10 mouse cellular contexts compared by ENCODE assay signal in the genomic region with DNA sequence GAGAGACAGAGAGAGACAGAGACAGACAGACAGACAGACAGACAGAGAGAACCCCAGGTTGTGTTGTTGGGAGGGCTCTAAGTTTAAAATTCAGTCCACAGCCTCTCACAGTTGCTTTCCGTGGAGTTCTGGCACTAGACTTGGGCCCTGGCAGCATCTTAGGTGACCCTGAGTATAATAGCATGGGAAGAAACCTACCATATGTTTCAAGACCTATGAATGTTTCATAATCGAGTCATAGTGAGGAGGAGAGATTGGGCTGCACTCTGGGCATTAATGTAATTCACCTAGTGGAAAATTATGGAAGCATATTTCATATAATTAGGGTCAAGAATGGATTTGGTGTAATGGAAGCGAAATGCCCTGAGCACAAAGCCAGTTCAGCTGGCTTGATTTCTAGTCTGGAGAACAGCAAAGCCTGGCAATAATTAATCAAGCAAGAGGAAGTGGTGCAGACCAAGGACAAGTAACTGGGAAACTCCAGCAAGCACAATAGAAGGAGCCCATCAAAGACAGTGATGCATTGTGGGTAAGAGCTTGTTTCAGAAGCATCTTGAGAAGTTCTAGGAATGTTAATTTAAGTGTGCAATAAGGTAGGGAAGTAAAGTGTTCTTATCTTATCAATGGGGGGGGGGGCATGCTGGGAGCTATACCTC. TPM values are rescaled to one million over a fixed set of nuclear protein-coding genes. Genes with fewer than 3 reads are reported as not detected.
A peak's percentile ranks its signal among the peaks of the same experiment; 100 is the strongest.
DNase-seq lines count a peak whose midpoint lies in the region; ATAC-seq lines count a peak whose summit lies in the region.
"Had no signal": no experiment of that assay in that cellular context is flagged by ENCODE, and none has a peak within 500 bp of the region (broad histone marks: within the 10 kb centered on the region; RNA-seq: fewer than 3 reads in every experiment).

No protein-coding gene starts in this region.

- no peaks in the 10 kb centered on the region for H3K4me1 ChIP-seq in embryonic facial prominence, embryonic 11.5 days (ENCODE audit: control insufficient read depth, insufficient read depth, low read length)
- H3K4me1 ChIP-seq in embryonic facial prominence, embryonic 10.5 days: peaks cover 6% of the 10 kb centered on the region

- no peaks in the 10 kb centered on the region for H3K9me3 ChIP-seq in embryonic facial prominence, embryonic 11.5 days (replicated peaks; ENCODE audit: control insufficient read depth, low read length)
- no peaks in the 10 kb centered on the region for H3K9me3 ChIP-seq in embryonic facial prominence, embryonic 10.5 days
- H3K9me3 ChIP-seq: forebrain, embryonic 15.5 days had no signal

- H3K27me3 ChIP-seq in embryonic facial prominence, embryonic 11.5 days (ENCODE audit: control insufficient read depth, insufficient read depth, low read length): no peaks in the 10 kb centered on the region
- no peaks in the 10 kb centered on the region for H3K27me3 ChIP-seq in embryonic facial prominence, embryonic 10.5 days (replicated peaks; ENCODE audit: low read depth, poor library complexity, severe bottlenecking)
- H3K27me3 ChIP-seq: forebrain, embryonic 15.5 days had no signal

- H3K9ac ChIP-seq in embryonic facial prominence, embryonic 11.5 days (replicated peaks; ENCODE audit: low read length): no peak overlapping the region
- H3K9ac ChIP-seq: forebrain, embryonic 15.5 days had no signal

- ATAC-seq in embryonic facial prominence, embryonic 11.5 days (replicated peaks; ENCODE audit: insufficient number of reproducible peaks, low FRiP score, low TSS enrichment, low read depth): no peak
- ATAC-seq in activated CD4-positive, CD25-positive, alpha-beta regulatory T cell, adult 4 months: no peak
- ATAC-seq: forebrain, embryonic 15.5 days had no signal

- no peak overlapping the region for H3K27ac ChIP-seq in embryonic facial prominence, embryonic 11.5 days (replicated peaks; ENCODE audit: low read depth, low read length)
- no peak overlapping the region for H3K27ac ChIP-seq in embryonic facial prominence, embryonic 10.5 days (replicated peaks)
- H3K27ac ChIP-seq: forebrain, embryonic 15.5 days had no signal

- 69% methylated on average over 3 of the region's 3 CpGs for WGBS in embryonic facial prominence, embryonic 11.5 days
- WGBS in embryonic facial prominence, embryonic 10.5 days: 88% methylated on average over 3 of the region's 3 CpGs

- no peak overlapping the region for H3K4me2 ChIP-seq in embryonic facial prominence, embryonic 11.5 days (ENCODE audit: low read depth, low read length)
- H3K4me2 ChIP-seq: forebrain, embryonic 15.5 days had no signal

- peak; percentile 12 for DNase-seq in embryonic facial prominence, embryonic 11.5 days (ENCODE audit: low spot score)
- no peak for DNase-seq in embryonic facial prominence, embryonic 10.5 days (ENCODE audit: low spot score)
- DNase-seq in layer of hippocampus, adult 11-12 months (ENCODE audit: low spot score): peak; percentile 13
- DNase-seq in layer of hippocampus, adult 9-10 months (ENCODE audit: low spot score): no peak
- peak; percentile 61 for DNase-seq in Muller cell, postnatal 12 days (ENCODE audit: inconsistent ontology term)
- peak; percentile 54 for DNase-seq in kidney, postnatal 14 days
- no peak for DNase-seq in adrenal gland, postnatal 25 days
- DNase-seq: cerebellum, adult 9-10 months had no signal

- H3K4me3 ChIP-seq in embryonic facial prominence, embryonic 11.5 days (ENCODE audit: low read depth, low read length): no peak overlapping the region
- no peak overlapping the region for H3K4me3 ChIP-seq in embryonic facial prominence, embryonic 10.5 days
- H3K4me3 ChIP-seq: forebrain, embryonic 15.5 days had no signal

- H3K36me3 ChIP-seq in embryonic facial prominence, embryonic 11.5 days (replicated peaks; ENCODE audit: control insufficient read depth, insufficient read depth, low read depth, low read length): no peaks in the 10 kb centered on the region
- H3K36me3 ChIP-seq in embryonic facial prominence, embryonic 10.5 days (replicated peaks): no peaks in the 10 kb centered on the region
- H3K36me3 ChIP-seq: forebrain, embryonic 15.5 days had no signal

RNA-seq across cellular contexts. Expression of a gene that starts 31.4 kb away (rescaled TPM):
- polyA plus RNA-seq in embryonic facial prominence, embryonic 11.5 days (2014; fragmentation: Nextera tagmentation; extraction: Ambion mirVana): 23.2 and 26.3 TPM in 2 replicates
- polyA plus RNA-seq in embryonic facial prominence, embryonic 10.5 days (2016; fragmentation: Nextera tagmentation; extraction: Ambion mirVana): 33.2 and 34.8 TPM in 2 replicates
- polyA plus RNA-seq in activated CD4-positive, CD25-positive, alpha-beta regulatory T cell, adult 4 months (2017; shearing (Covaris generic)): 10 to 100 TPM; 23.1 to 25.9 TPM
- total RNA-seq in adrenal gland, postnatal 25 days (2021): 177 and 190 TPM in 2 replicates

Comparison
In these comparisons a context has a peak if more than half of its experiments do, and no peak if none do; other contexts are left out.
1. DNase-seq: peak in embryonic facial prominence, embryonic 11.5 days (single experiment), layer of hippocampus, adult 11-12 months (single experiment), Muller cell, postnatal 12 days (single experiment) and kidney, postnatal 14 days (single experiment); none in embryonic facial prominence, embryonic 10.5 days (single experiment), layer of hippocampus, adult 9-10 months (single experiment) and adrenal gland, postnatal 25 days (single experiment).